ENCODE assay signal across 19 mouse cellular contexts in the genomic region with DNA sequence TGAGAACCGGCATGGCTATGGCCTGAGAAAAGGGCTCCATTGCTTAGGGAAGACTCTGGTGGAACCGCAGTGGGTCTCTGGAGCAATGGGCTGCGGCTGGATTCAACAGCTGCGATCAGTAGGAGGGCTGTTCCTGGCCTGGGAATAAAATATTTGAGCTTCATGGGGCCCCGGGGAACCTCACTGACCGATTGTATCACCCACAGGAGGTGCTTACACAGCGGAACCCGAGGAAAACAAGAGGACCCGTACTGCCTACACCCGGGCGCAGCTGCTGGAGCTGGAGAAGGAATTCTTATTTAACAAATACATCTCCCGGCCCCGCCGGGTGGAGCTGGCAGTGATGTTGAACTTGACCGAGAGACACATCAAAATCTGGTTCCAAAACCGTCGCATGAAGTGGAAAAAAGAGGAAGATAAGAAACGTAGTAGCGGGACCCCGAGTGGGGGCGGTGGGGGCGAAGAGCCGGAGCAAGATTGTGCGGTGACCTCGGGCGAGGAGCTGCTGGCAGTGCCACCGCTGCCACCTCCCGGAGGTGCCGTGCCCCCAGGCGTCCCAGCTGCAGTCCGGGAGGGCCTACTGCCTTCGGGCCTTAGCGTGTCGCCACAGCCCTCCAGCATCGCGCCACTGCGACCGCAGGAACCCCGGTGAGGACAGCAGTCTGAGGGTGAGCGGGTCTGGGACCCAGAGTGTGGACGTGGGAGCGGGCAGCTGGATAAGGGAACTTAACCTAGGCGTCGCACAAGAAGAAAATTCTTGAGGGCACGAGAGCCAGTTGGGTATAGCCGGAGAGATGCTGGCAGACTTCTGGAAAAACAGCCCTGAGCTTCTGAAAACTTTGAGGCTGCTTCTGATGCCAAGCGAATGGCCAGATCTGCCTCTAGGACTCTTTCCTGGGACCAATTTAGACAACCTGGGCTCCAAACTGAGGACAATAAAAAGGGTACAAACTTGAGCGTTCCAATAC. TPM values are rescaled to one million over a fixed set of nuclear protein-coding genes. Genes with fewer than 3 reads are reported as not detected.
DNase-seq lines count a peak whose midpoint lies in the region; ATAC-seq and TF ChIP-seq lines count a peak whose summit lies in the region.
"Had no signal": no experiment of that assay in that cellular context is flagged by ENCODE, and none has a peak within 500 bp of the region (broad histone marks: within the 10 kb centered on the region; RNA-seq: fewer than 3 reads in every experiment).

No protein-coding gene starts in this region.

- H3K9ac ChIP-seq in forebrain, embryonic 11.5 days (ENCODE audit: low read length) = no peak overlapping the region
- no peak overlapping the region for H3K9ac ChIP-seq in forebrain, embryonic 12.5 days
- H3K9ac ChIP-seq in neural tube, embryonic 15.5 days (replicated peaks) = no peak overlapping the region
- H3K9ac ChIP-seq in limb, embryonic 13.5 days = no peak overlapping the region
- H3K9ac ChIP-seq in stomach, postnatal 0 days (ENCODE audit: low read length) = no peak overlapping the region
- H3K9ac ChIP-seq: embryonic facial prominence, embryonic 13.5 days; forebrain, embryonic 15.5 days; heart, embryonic 12.5 days had no signal

- no peak for TF ChIP-seq CTCF in stomach, postnatal 0 days (IDR thresholded peaks at IDR 0.05; ENCODE audit: low read depth)

- H3K4me1 ChIP-seq in forebrain, embryonic 11.5 days (replicated peaks; ENCODE audit: control insufficient read depth, insufficient read depth, low read length) = no peaks in the 10 kb centered on the region
- peaks cover 5% of the 10 kb centered on the region; the same call in 1 of the 2 replicates for H3K4me1 ChIP-seq in forebrain, embryonic 12.5 days
- no peaks in the 10 kb centered on the region for H3K4me1 ChIP-seq in neural tube, embryonic 15.5 days
- peaks cover 11% of the 10 kb centered on the region; the same call in 1 of the 2 replicates for H3K4me1 ChIP-seq in limb, embryonic 13.5 days
- no peaks in the 10 kb centered on the region for H3K4me1 ChIP-seq in stomach, postnatal 0 days (replicated peaks; ENCODE audit: control insufficient read depth, insufficient read depth)
- H3K4me1 ChIP-seq: forebrain, embryonic 15.5 days had no signal

- no peak for TF ChIP-seq EP300 in stomach, postnatal 0 days (optimal IDR thresholded peaks at IDR 0.05)

- no peaks in the 10 kb centered on the region for H3K36me3 ChIP-seq in forebrain, embryonic 11.5 days (ENCODE audit: control insufficient read depth, insufficient read depth, low read length)
- H3K36me3 ChIP-seq in forebrain, embryonic 12.5 days (replicated peaks) = no peaks in the 10 kb centered on the region
- H3K36me3 ChIP-seq in neural tube, embryonic 15.5 days = no peaks in the 10 kb centered on the region
- H3K36me3 ChIP-seq in limb, embryonic 13.5 days = no peaks in the 10 kb centered on the region
- no peaks in the 10 kb centered on the region for H3K36me3 ChIP-seq in stomach, postnatal 0 days (ENCODE audit: control insufficient read depth, insufficient read depth, low read length)
- H3K36me3 ChIP-seq: embryonic facial prominence, embryonic 13.5 days; forebrain, embryonic 15.5 days; heart, embryonic 12.5 days had no signal

- no peak overlapping the region for H3K27ac ChIP-seq in forebrain, embryonic 11.5 days (ENCODE audit: low read depth, low read length)
- H3K27ac ChIP-seq in forebrain, embryonic 12.5 days = no peak overlapping the region
- no peak overlapping the region for H3K27ac ChIP-seq in neural tube, embryonic 15.5 days (replicated peaks)
- H3K27ac ChIP-seq in limb, embryonic 13.5 days = no peak overlapping the region
- no peak overlapping the region for H3K27ac ChIP-seq in stomach, postnatal 0 days (replicated peaks)
- H3K27ac ChIP-seq: embryonic facial prominence, embryonic 13.5 days; forebrain, embryonic 15.5 days; kidney, postnatal 0 days had no signal

- H3K9me3 ChIP-seq in forebrain, embryonic 11.5 days (ENCODE audit: control insufficient read depth, low read length) = no peaks in the 10 kb centered on the region
- H3K9me3 ChIP-seq in forebrain, embryonic 12.5 days = no peaks in the 10 kb centered on the region
- H3K9me3 ChIP-seq in neural tube, embryonic 15.5 days (replicated peaks) = no peaks in the 10 kb centered on the region; the same call in 1 of the 2 replicates
- H3K9me3 ChIP-seq in limb, embryonic 13.5 days = no peaks in the 10 kb centered on the region
- H3K9me3 ChIP-seq in stomach, postnatal 0 days (ENCODE audit: control insufficient read depth, low read length) = no peaks in the 10 kb centered on the region
- H3K9me3 ChIP-seq: embryonic facial prominence, embryonic 13.5 days; forebrain, embryonic 15.5 days; heart, embryonic 12.5 days had no signal

- ATAC-seq in forebrain, embryonic 11.5 days (replicated peaks; ENCODE audit: low FRiP score) = no peak
- ATAC-seq in forebrain, embryonic 12.5 days (ENCODE audit: low FRiP score) = no peak
- no peak for ATAC-seq in neural tube, embryonic 15.5 days (ENCODE audit: low FRiP score)
- ATAC-seq in limb, embryonic 13.5 days (ENCODE audit: low FRiP score, low read depth) = no peak
- no peak for ATAC-seq in stomach, postnatal 0 days (ENCODE audit: low FRiP score, low TSS enrichment)
- ATAC-seq in CD4-positive, CD25-positive, alpha-beta regulatory T cell, adult 4 months = no peak
- ATAC-seq: forebrain, embryonic 15.5 days; hindbrain, embryonic 16.5 days had no signal

- DNase-seq in forebrain, embryonic 11.5 days (ENCODE audit: low spot score) = peak; percentile 57
- peak; percentile 67 for DNase-seq in neural tube, embryonic 10.5 days (ENCODE audit: extremely low spot score, low spot score)
- no peak for DNase-seq in stomach, postnatal 0 days (ENCODE audit: low spot score)
- no peak for DNase-seq in embryo, embryonic 10.5 days (ENCODE audit: low spot score)
- DNase-seq: cerebellum, adult 8-10 months; gastrocnemius, postnatal 10 days; liver; right cerebral cortex, postnatal 4 days had no signal

- 2% methylated on average over 48 of the region's 48 CpGs for WGBS in forebrain, embryonic 11.5 days
- WGBS in forebrain, embryonic 12.5 days = 1% methylated on average over 48 of the region's 48 CpGs
- under 1% methylated on average over 48 of the region's 48 CpGs for WGBS in neural tube, embryonic 15.5 days
- WGBS in limb, embryonic 13.5 days = under 1% methylated on average over 48 of the region's 48 CpGs
- WGBS in stomach, postnatal 0 days = 3% methylated on average over 48 of the region's 48 CpGs

- peaks cover 95% of the 10 kb centered on the region for H3K27me3 ChIP-seq in forebrain, embryonic 11.5 days (ENCODE audit: control insufficient read depth, insufficient read depth, low read length)
- peaks cover 98% of the 10 kb centered on the region for H3K27me3 ChIP-seq in forebrain, embryonic 12.5 days
- H3K27me3 ChIP-seq in neural tube, embryonic 15.5 days (replicated peaks) = peaks cover 93% of the 10 kb centered on the region
- peaks cover 99% of the 10 kb centered on the region for H3K27me3 ChIP-seq in limb, embryonic 13.5 days
- H3K27me3 ChIP-seq in stomach, postnatal 0 days (ENCODE audit: control insufficient read depth, insufficient read depth, low read length) = peaks cover 40% of the 10 kb centered on the region

- no peak overlapping the region for H3K4me3 ChIP-seq in forebrain, embryonic 11.5 days (ENCODE audit: low read depth, low read length)
- no peak overlapping the region for H3K4me3 ChIP-seq in forebrain, embryonic 12.5 days (replicated peaks)
- no peak overlapping the region for H3K4me3 ChIP-seq in neural tube, embryonic 15.5 days (replicated peaks)
- 0 out of 2 replicates have a peak overlapping the region, but pooled peaks have one; percentile 7 for H3K4me3 ChIP-seq in limb, embryonic 13.5 days
- peak overlapping the region; percentile 6; the same call in 1 of the 2 replicates for H3K4me3 ChIP-seq in stomach, postnatal 0 days (ENCODE audit: low read depth, low read length)
- H3K4me3 ChIP-seq: embryonic facial prominence, embryonic 13.5 days; forebrain, embryonic 15.5 days; heart, embryonic 12.5 days had no signal

- H3K4me2 ChIP-seq in forebrain, embryonic 11.5 days (ENCODE audit: low read depth, low read length, severe bottlenecking) = no peak overlapping the region
- no peak overlapping the region for H3K4me2 ChIP-seq in forebrain, embryonic 12.5 days
- H3K4me2 ChIP-seq in neural tube, embryonic 15.5 days = no peak overlapping the region
- no peak overlapping the region for H3K4me2 ChIP-seq in limb, embryonic 13.5 days (replicated peaks)
- peak overlapping the region; percentile 32; the same call in 1 of the 2 replicates for H3K4me2 ChIP-seq in stomach, postnatal 0 days (replicated peaks; ENCODE audit: low read depth)
- H3K4me2 ChIP-seq: embryonic facial prominence, embryonic 13.5 days; forebrain, embryonic 15.5 days; heart, embryonic 12.5 days had no signal

RNA-seq across cellular contexts. Expression of a gene that starts 4.7 kb away (rescaled TPM):
- polyA plus RNA-seq in forebrain, embryonic 11.5 days (2014; fragmentation: Nextera tagmentation; extraction: Ambion mirVana) = not detected in 2 replicates
- polyA plus RNA-seq in forebrain, embryonic 12.5 days (2016; fragmentation: Nextera tagmentation; extraction: Ambion mirVana) = not detected in 2 replicates
- polyA plus RNA-seq in neural tube, embryonic 15.5 days (2015; fragmentation: Nextera tagmentation; extraction: Ambion mirVana) = not detected in 2 replicates
- not detected in 2 replicates for polyA plus RNA-seq in limb, embryonic 13.5 days (2015; fragmentation: Nextera tagmentation; extraction: Ambion mirVana)
- 3.0 and 3.6 TPM in 2 replicates for polyA plus RNA-seq in stomach, postnatal 0 days (2015; fragmentation: Nextera tagmentation; extraction: Ambion mirVana)
- not detected for polyA plus RNA-seq in CD4-positive, CD25-positive, alpha-beta regulatory T cell, adult 4 months (2017; shearing (Covaris generic))
- polyA plus RNA-seq: embryonic facial prominence, embryonic 13.5 days; forebrain, embryonic 15.5 days; heart, embryonic 12.5 days; hindbrain, embryonic 16.5 days; kidney, postnatal 0 days; lung, embryonic 16.5 days; midbrain, postnatal 0 days had no signal

RNA-seq across cellular contexts. Expression of a gene that starts 32.6 kb away (rescaled TPM):
- polyA plus RNA-seq in forebrain, embryonic 11.5 days (2014; fragmentation: Nextera tagmentation; extraction: Ambion mirVana) = not detected in 2 replicates
- polyA plus RNA-seq in forebrain, embryonic 12.5 days (2016; fragmentation: Nextera tagmentation; extraction: Ambion mirVana) = not detected in 2 replicates
- 3.1 TPM in 1 of 2 replicates, not detected in the other for polyA plus RNA-seq in neural tube, embryonic 15.5 days (2015; fragmentation: Nextera tagmentation; extraction: Ambion mirVana)
- 0.06 TPM in 1 of 2 replicates, not detected in the other for polyA plus RNA-seq in limb, embryonic 13.5 days (2015; fragmentation: Nextera tagmentation; extraction: Ambion mirVana)
- 0.05 and 0.06 TPM in 2 replicates for polyA plus RNA-seq in stomach, postnatal 0 days (2015; fragmentation: Nextera tagmentation; extraction: Ambion mirVana)
- polyA plus RNA-seq in CD4-positive, CD25-positive, alpha-beta regulatory T cell, adult 4 months (2017; shearing (Covaris generic)) = not detected
- polyA plus RNA-seq: embryonic facial prominence, embryonic 13.5 days; forebrain, embryonic 15.5 days; heart, embryonic 12.5 days; hindbrain, embryonic 16.5 days; kidney, postnatal 0 days; lung, embryonic 16.5 days; midbrain, postnatal 0 days had no signal

RNA-seq across cellular contexts. Expression of a gene that starts 47.8 kb away (rescaled TPM):
- not detected in 2 replicates for polyA plus RNA-seq in forebrain, embryonic 11.5 days (2014; fragmentation: Nextera tagmentation; extraction: Ambion mirVana)
- not detected in 2 replicates for polyA plus RNA-seq in forebrain, embryonic 12.5 days (2016; fragmentation: Nextera tagmentation; extraction: Ambion mirVana)
- 0.24 TPM in 1 of 2 replicates, not detected in the other for polyA plus RNA-seq in neural tube, embryonic 15.5 days (2015; fragmentation: Nextera tagmentation; extraction: Ambion mirVana)
- polyA plus RNA-seq in limb, embryonic 13.5 days (2015; fragmentation: Nextera tagmentation; extraction: Ambion mirVana) = not detected in 2 replicates
- not detected in 2 replicates for polyA plus RNA-seq in stomach, postnatal 0 days (2015; fragmentation: Nextera tagmentation; extraction: Ambion mirVana)
- not detected for polyA plus RNA-seq in CD4-positive, CD25-positive, alpha-beta regulatory T cell, adult 4 months (2017; shearing (Covaris generic))
- polyA plus RNA-seq: embryonic facial prominence, embryonic 13.5 days; forebrain, embryonic 15.5 days; heart, embryonic 12.5 days; hindbrain, embryonic 16.5 days; kidney, postnatal 0 days; lung, embryonic 16.5 days; midbrain, postnatal 0 days had no signal

Comparison
In these comparisons a context has a peak if more than half of its experiments do, and no peak if none do; other contexts are left out.
1. DNase-seq: peak in forebrain, embryonic 11.5 days (single experiment) and neural tube, embryonic 10.5 days (single experiment); none in stomach, postnatal 0 days (single experiment) and embryo, embryonic 10.5 days (single experiment).
2. H3K4me3 ChIP-seq: peak in limb, embryonic 13.5 days (single experiment) and stomach, postnatal 0 days (single experiment); none in forebrain, embryonic 11.5 days (single experiment), forebrain, embryonic 12.5 days (single experiment) and neural tube, embryonic 15.5 days (single experiment).